Mouse (Mus musculus) heart, adult 2 months (tissue): ENCODE measurements around the gene Ptpro. TPM values are rescaled to one million over a fixed set of nuclear protein-coding genes. Genes with fewer than 3 reads are reported as not detected.

Experiments used
- DNase-seq, 2 experiments: peaks; one replicate each; pipeline ENCODE4 v3.0.0; 2021
- H3K27ac ChIP-seq: fragments of 200-600 bp; 2 replicates; pipeline ENCODE4 v1.8.1; 2022
- H3K27me3 ChIP-seq: fragments of 200-500 bp; 2 replicates; pipeline ENCODE4 v1.6.1; 2012; ENCODE audit warnings: mild to moderate bottlenecking, low read length, inconsistent platforms, mixed read lengths; ENCODE audit not compliant: control insufficient read depth, insufficient read depth
- H3K36me3 ChIP-seq: fragments of 200-500 bp; 2 replicates; pipeline ENCODE4 v1.6.1; 2012; ENCODE audit warnings: low read length, inconsistent platforms; ENCODE audit not compliant: control insufficient read depth, insufficient read depth
- H3K4me1 ChIP-seq: fragments of 200-500 bp; 2 replicates; pipeline ENCODE4 v1.6.1; 2011; ENCODE audit warnings: low read length; ENCODE audit not compliant: control insufficient read depth, insufficient read depth
- H3K4me3 ChIP-seq: fragments of 200-600 bp; 2 replicates; pipeline ENCODE4 v1.8.1; 2022
- H3K79me2 ChIP-seq: fragments of 200-500 bp; replicated peaks from 2 replicates; pipeline ENCODE4 v1.6.1; 2012; ENCODE audit warnings: mild to moderate bottlenecking, inconsistent platforms, low read length, moderate library complexity, mixed read lengths; ENCODE audit not compliant: control insufficient read depth, insufficient read depth
- H3K9ac ChIP-seq: fragments of 200-500 bp; 2 replicates; pipeline ENCODE4 v1.6.1; 2012; ENCODE audit warnings: low read depth, mild to moderate bottlenecking, control low read depth, inconsistent platforms, low read length, mixed read lengths
- CTCF ChIP-seq: fragments of 200-600 bp; IDR thresholded peaks from 2 replicates; pipeline ENCODE4 v1.8.1; 2022; ENCODE audit warnings: antibody characterized with exemption, mild to moderate bottlenecking, moderate library complexity
- EP300 ChIP-seq: fragments of 200-500 bp; IDR thresholded peaks from 2 replicates; pipeline ENCODE4 v1.6.1; 2011; ENCODE audit warnings: low read depth, low read length, control low read depth; ENCODE audit not compliant: insufficient read depth
- POLR2A ChIP-seq: fragments of 200-500 bp; IDR thresholded peaks from 2 replicates; pipeline ENCODE4 v1.6.1; 2011; ENCODE audit warnings: mild to moderate bottlenecking, low read depth, low read length, control low read depth; ENCODE audit not compliant: insufficient read depth
- WGBS: fragments of 180-500 bp; shearing (Covaris S2); methylation state at CpG from one replicate; pipeline ENCODE4 v1.1.7; 2018; 5-methylcytosine and 5-hydroxymethylcytosine counted together
- intact Hi-C: fragments of 180-260 bp; cut with DNase I; formaldehyde crosslinking; loops from one replicate; pipeline ENCODE4 v1.15.1; 2025
- polyA plus RNA-seq: library from polyadenylated mRNA; depleted of rRNA; stranded (reverse); fragments of >200 nt; gene quantifications from 2 replicates; pipeline ENCODE4 v1.2.3, GENCODE M21; 2012
- total RNA-seq, 2 experiments: library from RNA; stranded (reverse); gene quantifications; 2 replicates each; pipeline ENCODE4 v1.2.3; 2021

Gene Ptpro
- total and polyA plus RNA-seq, 3 experiments = 2.0 to 5.1 (median 2.0) TPM

DNA sequence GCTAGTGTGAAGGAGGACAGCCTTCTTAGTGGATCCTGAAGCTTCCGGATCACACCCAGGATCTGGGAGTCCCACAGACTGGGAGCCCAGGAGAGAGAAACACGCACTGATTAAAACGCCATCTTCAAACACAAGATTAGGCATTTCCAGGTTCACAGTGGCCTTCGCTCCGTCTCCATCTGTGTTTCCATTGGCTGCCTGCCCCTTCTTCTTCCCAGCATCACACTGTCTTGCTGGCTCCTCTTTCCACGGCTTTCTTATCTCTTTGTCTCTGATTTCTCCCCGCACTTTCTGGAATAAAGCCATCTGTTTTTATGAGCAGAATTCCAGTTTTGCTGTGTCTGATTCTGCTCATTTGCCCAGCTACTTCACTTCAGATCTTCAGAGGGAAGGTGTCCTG lies 108.0 kb downstream of the Ptpro start:
- TF ChIP-seq CTCF (no peak), EP300 (no peak), POLR2A (no peak)
- Histone ChIP-seq H3K9ac (no peak overlapping the region), H3K36me3 (no peaks in the 10 kb centered on the region), H3K79me2 (no peaks in the 10 kb centered on the region), H3K4me1 (no peaks in the 10 kb centered on the region), H3K27me3 (no peaks in the 10 kb centered on the region), H3K4me3 (no peak overlapping the region), H3K27ac (no peak overlapping the region)
- intact Hi-C loops = no loop called here
- WGBS = 47% methylated on average over 7 of the region's 7 CpGs
- DNase-seq = no peak

DNA sequence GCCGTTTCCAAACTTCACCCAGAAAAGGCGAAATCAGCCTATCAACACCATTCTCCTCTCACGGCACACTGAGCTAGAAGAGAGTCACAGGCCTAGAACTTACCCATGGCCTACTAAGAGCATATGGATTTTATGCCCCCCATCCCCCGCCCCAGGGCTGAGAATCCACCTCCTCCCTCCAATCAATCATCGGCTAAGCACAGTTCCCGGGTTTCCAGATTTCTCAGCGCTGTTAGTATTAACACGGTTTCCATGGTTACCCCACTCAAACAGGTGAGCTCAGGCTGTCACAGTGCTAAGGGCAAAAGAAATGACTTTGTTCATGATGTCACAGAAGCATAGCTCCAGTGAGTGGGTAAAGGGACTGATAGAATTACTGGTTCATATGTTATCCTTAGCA lies 110.1 kb downstream of the Ptpro start:
- Histone ChIP-seq H3K79me2 (no peaks in the 10 kb centered on the region), H3K9ac (no peak overlapping the region), H3K27ac (no peak overlapping the region), H3K4me3 (no peak overlapping the region), H3K4me1 (no peaks in the 10 kb centered on the region), H3K36me3 (no peaks in the 10 kb centered on the region), H3K27me3 (no peaks in the 10 kb centered on the region)
- TF ChIP-seq EP300 = no peak
- no peak for TF ChIP-seq CTCF
- TF ChIP-seq POLR2A = no peak
- WGBS = 72% methylated on average over 8 of the region's 8 CpGs
- DNase-seq = no peak
- intact Hi-C loops = no loop called here

- H3K27ac ChIP-seq = no peak overlapping the region
- intact Hi-C loops = no loop called here
- WGBS = 37% methylated on average over 5 of the region's 5 CpGs
Measured at GRCm38 (mm10) chr6:137364681-137365080, 112.6 kb downstream of the Ptpro start.

DNA sequence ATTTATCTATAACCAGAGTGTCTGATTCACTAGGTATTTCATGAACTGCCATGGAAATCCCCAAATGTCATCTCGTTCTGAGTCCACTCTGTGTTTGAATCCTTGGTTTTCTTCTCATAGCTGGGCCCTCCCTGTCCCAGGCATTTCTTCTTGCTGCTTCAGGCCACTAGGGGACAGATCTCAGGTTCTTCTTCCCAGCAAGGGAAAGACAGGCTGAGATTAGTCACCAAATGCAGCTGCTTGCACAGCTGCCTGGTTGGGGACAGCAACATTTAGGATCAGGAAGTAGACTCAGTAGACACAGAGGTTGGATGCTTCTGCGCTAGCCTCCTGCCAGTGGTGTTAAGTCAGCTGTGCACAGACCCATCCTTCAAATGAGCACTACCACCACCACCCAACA lies 113.5 kb downstream of the Ptpro start:
- Histone ChIP-seq H3K27me3 (no peaks in the 10 kb centered on the region), H3K79me2 (no peaks in the 10 kb centered on the region), H3K4me1 (no peaks in the 10 kb centered on the region), H3K27ac (no peak overlapping the region), H3K36me3 (no peaks in the 10 kb centered on the region), H3K4me3 (no peak overlapping the region), H3K9ac (no peak overlapping the region)
- WGBS = 83% methylated on average over 2 of the region's 2 CpGs
- no peak for TF ChIP-seq EP300
- peak; percentile 21 for TF ChIP-seq CTCF
- no peak for DNase-seq
- intact Hi-C loops = no loop called here

More at GRCm38 (mm10) chr6:137364681-137365080, 112.6 kb downstream of the Ptpro start:
- H3K9ac ChIP-seq = no peak overlapping the region
- no peaks in the 10 kb centered on the region for H3K36me3 ChIP-seq
- no peaks in the 10 kb centered on the region for H3K79me2 ChIP-seq
- no peaks in the 10 kb centered on the region for H3K27me3 ChIP-seq
- no peak overlapping the region for H3K4me3 ChIP-seq
- DNase-seq = peak; percentile 30 to 39
- no peak for TF ChIP-seq CTCF
- TF ChIP-seq POLR2A = no peak
- no peaks in the 10 kb centered on the region for H3K4me1 ChIP-seq

DNA sequence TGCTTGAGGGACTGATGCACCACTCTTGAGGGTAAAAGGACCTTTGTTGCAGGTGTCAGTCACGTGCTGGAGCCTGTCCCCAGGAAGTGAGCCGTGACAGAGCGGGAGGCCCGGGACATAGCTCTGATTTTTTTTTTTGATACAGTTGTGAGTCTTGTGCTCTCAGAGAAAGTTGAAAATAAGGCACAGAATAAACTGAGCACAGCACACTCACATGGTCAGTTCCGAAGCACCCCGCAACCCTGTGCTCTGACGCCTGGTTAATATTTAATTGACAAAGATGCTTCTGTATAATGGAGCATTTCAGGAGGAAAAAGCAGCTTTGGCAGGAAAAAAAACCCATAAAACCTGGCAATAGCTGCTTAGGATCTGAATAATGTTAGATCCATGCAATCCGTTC lies 118.6 kb downstream of the Ptpro start:
- no peak overlapping the region for H3K27ac ChIP-seq
- H3K79me2 ChIP-seq = no peaks in the 10 kb centered on the region
- DNase-seq = no peak
- WGBS = 67% methylated on average over 8 of the region's 8 CpGs
- no peak overlapping the region for H3K4me3 ChIP-seq
- no peaks in the 10 kb centered on the region for H3K4me1 ChIP-seq
- H3K27me3 ChIP-seq = no peaks in the 10 kb centered on the region
- intact Hi-C loops = no loop called here
- no peak overlapping the region for H3K9ac ChIP-seq
- no peaks in the 10 kb centered on the region for H3K36me3 ChIP-seq
- TF ChIP-seq EP300 (no peak), POLR2A (no peak), CTCF (no peak)

DNA sequence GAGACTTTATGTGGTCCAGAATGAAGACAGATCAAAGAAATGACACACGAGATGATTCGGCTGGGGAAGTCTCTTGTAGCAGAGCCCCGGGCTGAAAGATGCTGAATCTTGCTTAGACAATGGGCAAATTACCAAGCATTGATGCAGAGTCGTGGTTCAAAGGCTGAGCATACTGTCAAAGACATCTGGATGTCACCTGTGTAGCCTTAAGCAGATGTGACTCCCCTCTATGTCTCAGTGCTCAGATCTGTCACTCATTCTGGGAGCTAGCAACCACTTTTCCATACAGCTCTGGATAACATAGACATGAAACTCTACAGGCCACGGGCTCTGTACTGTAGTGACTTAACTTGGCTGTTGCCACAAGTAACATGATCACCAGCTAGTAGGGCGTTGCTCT lies 119.3 kb downstream of the Ptpro start:
- no peak for TF ChIP-seq EP300
- Histone ChIP-seq H3K4me1 (no peaks in the 10 kb centered on the region), H3K4me3 (no peak overlapping the region), H3K27me3 (no peaks in the 10 kb centered on the region), H3K36me3 (no peaks in the 10 kb centered on the region), H3K9ac (no peak overlapping the region), H3K79me2 (no peaks in the 10 kb centered on the region), H3K27ac (no peak overlapping the region)
- WGBS = 70% methylated on average over 6 of the region's 6 CpGs
- intact Hi-C loops = no loop called here
- no peak for DNase-seq

DNA sequence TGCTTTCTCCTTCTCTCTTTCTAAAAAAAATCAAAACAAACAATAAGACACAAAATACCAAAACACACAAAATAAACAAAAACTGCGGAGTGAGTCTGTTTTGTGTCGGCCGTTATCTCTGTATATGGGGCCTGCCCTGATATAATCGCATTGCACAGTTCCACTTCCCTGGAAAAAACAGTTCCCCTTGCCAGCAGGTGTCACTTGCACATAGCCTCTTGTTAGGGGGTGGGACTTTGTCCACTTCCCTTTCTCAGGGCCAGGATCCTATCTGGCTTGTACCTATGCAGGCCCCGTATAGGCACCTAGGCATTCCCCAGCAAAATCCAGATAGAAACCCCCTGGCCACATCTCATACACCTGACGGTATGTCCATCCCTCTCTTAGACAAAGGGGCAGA lies 121.8 kb downstream of the Ptpro start:
- TF ChIP-seq EP300 (no peak), POLR2A (no peak), CTCF (no peak)
- no peak for DNase-seq
- WGBS = 56% methylated on average over 6 of the region's 6 CpGs
- H3K4me1 ChIP-seq = no peaks in the 10 kb centered on the region
- intact Hi-C loops = no loop called here
- H3K36me3 ChIP-seq = no peaks in the 10 kb centered on the region
- no peak overlapping the region for H3K4me3 ChIP-seq
- H3K27me3 ChIP-seq = no peaks in the 10 kb centered on the region
- no peaks in the 10 kb centered on the region for H3K79me2 ChIP-seq
- no peak overlapping the region for H3K27ac ChIP-seq
- no peak overlapping the region for H3K9ac ChIP-seq
